Mouse (Mus musculus): ENCODE results near the gene Henmt1. TPM values are rescaled to one million over a fixed set of nuclear protein-coding genes. Genes with fewer than 3 reads are reported as not detected.

Henmt1 gene
- total RNA-seq, 2 experiments from 2014 or later = 1.9 to 3.1 TPM

DNA sequence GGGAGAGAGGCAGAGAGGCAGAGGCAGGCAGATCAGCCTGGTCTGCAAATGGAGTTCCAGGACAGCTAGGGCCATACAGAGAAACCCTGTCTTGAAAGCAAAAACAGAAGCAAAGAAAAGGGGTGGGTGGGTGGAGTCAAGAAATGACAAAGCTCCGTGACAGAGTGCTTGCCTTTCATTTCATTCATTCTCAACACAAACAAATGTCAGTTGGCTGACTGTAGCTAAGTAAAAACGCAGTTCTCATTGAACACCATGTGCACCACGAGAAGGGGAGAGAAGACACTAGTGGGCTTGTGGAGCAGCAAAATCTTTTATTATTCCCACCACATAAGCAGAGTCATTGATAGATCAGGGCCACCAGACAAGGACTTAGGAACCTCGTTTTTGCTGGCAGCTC lies 22.8 kb upstream of the Henmt1 start:
- H3K27ac ChIP-seq = no peak overlapping the region
- no peak for DNase-seq (ENCODE audit: low spot score in 2 of 2)
- no peak overlapping the region for H3K4me3 ChIP-seq
- TF ChIP-seq CTCF (conservative IDR thresholded peaks at IDR 0.05) = no peak

DNA sequence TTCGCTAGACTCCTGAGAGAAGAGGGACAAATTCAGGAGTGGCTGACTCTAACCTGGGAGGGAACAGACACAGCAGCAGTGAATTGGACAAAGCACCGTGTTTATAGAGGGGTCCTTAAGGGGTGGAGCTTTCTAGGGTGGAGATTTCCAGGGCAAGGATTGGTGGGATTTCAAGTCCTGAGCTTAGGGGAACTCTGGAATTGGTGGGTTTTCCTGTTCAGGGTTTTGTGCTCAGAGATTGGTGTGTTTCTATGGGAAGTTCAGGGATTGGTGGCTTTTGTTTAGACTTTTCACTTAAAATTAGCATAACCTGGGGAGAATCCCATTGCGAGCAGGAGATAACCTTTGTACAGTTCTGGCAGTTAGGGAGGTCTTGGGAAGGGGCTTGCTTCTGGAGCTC lies 21.7 kb upstream of the Henmt1 start:
- no peak for TF ChIP-seq CTCF (conservative IDR thresholded peaks at IDR 0.05)
- H3K27ac ChIP-seq = no peak overlapping the region

DNA sequence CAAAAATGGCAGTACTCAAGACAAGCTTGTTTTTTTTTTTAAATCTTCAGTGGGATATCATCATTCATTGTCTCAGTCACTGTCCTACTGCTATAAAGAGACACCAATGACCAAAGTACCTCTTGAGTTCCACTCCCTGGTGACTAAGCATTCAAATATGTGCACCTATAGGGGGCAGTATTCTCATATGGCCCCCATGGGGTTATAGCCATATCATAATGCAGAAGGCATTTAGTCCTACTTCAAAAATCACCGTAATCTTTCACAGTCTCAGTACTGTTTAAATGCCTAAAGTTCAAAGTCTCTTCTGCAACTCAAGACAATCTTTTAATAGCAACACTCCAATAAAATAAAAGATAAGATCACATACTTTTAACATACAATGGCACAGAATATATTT lies 20.8 kb upstream of the Henmt1 start:
- Histone ChIP-seq H3K27ac (no peak overlapping the region), H3K4me3 (no peak overlapping the region)
- TF ChIP-seq CTCF (conservative IDR thresholded peaks at IDR 0.05) = peak; percentile 47
- no peak for DNase-seq (ENCODE audit: low spot score in 2 of 2)

More for the DNA sequence above, 21.7 kb upstream of the Henmt1 start:
- DNase-seq (ENCODE audit: low spot score in 2 of 2) = no peak
- H3K4me3 ChIP-seq = no peak overlapping the region

DNA sequence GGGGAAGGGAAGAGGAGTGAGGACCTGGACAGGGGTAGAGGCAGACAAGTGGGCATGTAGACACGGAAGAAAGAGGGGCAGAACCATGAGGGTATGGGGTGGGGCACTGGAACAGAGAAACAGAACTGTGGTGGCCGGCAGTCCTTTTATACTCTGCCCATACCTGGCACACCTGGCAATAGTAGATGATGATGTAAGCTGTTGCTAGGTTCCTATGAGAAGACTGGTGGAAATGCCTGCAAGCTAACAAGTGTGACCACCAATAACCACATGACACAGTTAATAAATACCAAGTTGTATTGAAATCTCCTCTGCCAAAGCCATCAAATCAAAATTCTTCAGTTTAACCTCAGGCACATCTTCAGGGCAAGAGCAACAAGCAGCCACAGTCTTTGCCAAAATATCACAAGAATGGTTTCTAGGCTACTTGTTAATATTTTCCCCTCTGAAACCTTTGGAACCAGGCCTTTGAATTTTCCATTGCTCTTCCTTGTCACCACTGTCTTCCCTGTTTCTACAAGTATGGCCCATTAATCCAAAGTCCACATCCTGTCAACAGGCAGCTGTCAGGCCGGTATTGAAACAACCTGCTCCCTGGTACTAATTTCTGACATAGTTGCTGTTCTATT lies 19.1 kb upstream of the Henmt1 start:
- no peak for DNase-seq (ENCODE audit: low spot score in 2 of 2)
- no peak for TF ChIP-seq CTCF (conservative IDR thresholded peaks at IDR 0.05)
- Histone ChIP-seq H3K4me3 (no peak overlapping the region), H3K27ac (no peak overlapping the region)

DNA sequence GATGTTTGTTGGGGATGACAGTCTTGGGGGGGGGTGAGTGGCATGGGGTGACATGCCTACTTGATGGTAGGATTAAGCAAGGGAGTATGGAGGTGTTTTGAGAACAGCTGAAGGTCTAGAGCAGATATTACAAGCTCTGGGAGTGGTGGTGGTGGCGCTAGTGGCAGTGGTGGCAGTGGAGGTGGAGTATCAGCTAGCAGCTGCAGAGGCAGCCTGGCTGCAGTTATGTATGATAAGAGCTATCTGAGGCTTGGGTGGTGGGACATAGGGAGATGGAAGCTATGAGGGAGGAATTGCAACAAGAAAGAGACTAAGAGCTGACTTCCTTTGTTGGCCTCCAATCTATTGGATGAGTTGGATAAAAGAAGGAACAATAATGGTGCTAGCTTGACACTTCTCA lies 17.9 kb upstream of the Henmt1 start:
- no peak for DNase-seq (ENCODE audit: low spot score in 2 of 2)
- TF ChIP-seq CTCF (conservative IDR thresholded peaks at IDR 0.05) = no peak
- H3K27ac ChIP-seq = no peak overlapping the region
- no peak overlapping the region for H3K4me3 ChIP-seq

DNA sequence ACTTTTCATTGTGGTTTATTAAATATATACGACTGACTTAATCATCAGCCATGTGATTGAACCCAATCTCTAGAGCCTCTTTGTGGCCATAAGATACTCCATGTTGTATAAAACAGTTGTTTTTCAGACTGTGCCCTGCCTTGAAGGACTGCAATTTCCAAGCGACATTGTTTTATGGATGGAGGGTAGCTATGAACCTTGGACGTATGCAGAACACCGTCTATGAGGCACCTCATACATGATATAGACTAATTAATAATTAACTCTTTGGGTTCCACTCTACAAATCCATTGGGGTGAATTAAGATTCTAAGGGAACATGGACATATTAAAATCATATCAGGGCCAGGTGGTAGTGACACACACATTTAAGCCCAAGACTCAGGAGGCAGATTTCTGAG lies 14.0 kb upstream of the Henmt1 start:
- no peak overlapping the region for H3K4me3 ChIP-seq
- H3K27ac ChIP-seq = no peak overlapping the region
- DNase-seq (ENCODE audit: low spot score in 2 of 2) = no peak
- TF ChIP-seq CTCF (conservative IDR thresholded peaks at IDR 0.05) = no peak

DNA sequence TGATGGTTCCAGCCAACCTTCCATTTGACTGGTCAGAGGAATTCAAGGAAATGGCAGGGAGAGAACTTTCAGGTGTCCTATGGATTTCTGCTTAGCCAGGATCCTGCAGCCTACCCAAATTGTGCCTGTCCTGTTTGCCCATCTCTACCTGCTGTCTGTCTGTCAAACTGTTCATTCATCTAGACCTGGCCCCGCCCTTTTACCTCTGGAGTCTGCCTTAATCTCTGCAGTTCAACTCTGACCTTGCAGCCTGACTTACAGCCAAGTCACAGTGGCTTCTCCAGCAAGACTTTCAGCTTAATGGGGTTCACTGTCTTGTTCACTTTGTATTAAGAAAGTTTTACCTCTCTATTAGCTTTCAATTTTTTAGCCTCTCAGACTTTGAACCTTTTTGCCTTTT lies 13.4 kb upstream of the Henmt1 start:
- no peak for DNase-seq (ENCODE audit: low spot score in 2 of 2)
- no peak for TF ChIP-seq CTCF (conservative IDR thresholded peaks at IDR 0.05)
- no peak overlapping the region for H3K27ac ChIP-seq
- H3K4me3 ChIP-seq = no peak overlapping the region

DNA sequence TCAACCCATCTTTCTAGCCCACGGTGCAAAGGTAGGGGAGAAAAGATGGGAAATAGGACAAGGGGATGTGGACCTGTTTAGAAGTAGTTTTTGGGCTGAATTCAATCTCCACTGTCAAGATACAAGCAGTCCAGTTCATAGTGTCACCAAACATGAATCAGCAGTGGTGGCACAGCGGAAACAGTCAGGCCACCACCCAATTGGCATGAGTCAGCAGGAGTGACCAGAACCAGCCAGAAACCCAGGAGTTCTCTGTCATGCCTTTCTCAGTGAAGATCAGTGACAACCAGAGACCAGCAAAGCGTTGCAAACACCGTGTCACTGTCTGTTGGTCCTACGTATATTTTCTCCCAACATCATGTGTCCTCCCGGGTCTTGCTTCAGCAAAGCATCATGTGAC lies 6.1 kb upstream of the Henmt1 start:
- no peak overlapping the region for H3K4me3 ChIP-seq
- H3K27ac ChIP-seq = no peak overlapping the region
- no peak for TF ChIP-seq CTCF (conservative IDR thresholded peaks at IDR 0.05)
- DNase-seq (ENCODE audit: low spot score in 2 of 2) = no peak

DNA sequence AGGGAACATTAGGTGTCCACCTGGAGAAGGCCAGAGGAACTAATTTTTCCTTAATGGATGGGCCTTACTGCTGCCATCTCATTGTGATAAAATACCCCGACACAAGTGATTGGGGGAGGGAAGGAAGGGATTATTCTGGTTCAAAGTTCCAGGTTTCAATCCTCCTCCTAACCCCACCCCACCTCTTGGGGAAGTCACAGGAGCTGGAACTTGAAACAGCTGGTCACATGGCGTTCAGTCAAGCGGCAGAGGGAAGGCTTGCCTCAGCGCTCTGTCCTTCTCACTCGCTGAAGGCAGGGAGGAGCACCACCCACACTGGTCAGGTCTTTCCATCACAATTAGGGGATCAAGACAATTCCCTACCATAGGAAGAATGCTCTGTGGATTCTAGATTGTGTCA lies 982 bp upstream of the Henmt1 start:
- Histone ChIP-seq H3K27ac (no peak overlapping the region), H3K4me3 (no peak overlapping the region)
- no peak for DNase-seq (ENCODE audit: low spot score in 2 of 2)
- TF ChIP-seq CTCF (conservative IDR thresholded peaks at IDR 0.05) = no peak

DNA sequence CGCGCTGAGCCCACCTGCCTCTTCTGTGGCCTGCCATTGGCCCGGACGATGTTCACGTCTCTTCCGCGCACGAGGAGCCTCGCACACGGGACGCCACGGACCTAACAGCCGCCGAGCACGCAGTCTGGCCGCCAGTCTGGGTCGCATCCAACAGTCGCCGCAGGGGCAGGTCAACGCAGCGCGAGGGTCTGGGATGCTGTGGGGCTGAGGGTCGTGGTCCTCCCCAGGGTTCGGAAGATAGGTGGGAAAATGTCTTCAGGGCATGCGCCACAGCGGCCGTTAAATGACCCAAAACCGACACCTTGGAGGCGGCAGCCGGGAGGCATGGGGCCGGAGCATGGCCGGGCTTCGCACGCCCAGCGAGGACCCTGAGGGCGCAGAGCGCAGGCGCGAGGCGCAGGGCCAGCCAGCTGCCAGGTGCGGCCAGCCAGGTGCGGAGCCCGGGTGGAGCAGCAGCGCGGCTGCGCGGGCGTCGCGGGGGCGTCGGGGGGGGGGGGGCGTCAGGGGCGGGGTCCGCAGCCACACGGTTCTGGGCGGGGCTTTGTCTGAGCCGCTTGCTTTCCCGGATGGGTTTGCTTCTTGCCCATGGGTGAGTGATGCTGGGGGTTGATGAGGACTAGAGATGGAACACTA lies 444 bp downstream of the Henmt1 start, which contains the start of gene Gm9857:
TSS of gene Gm9857 (minus strand) at position 445 of the 633 bp plus-strand sequence.
- no peak for TF ChIP-seq CTCF (conservative IDR thresholded peaks at IDR 0.05)

DNA sequence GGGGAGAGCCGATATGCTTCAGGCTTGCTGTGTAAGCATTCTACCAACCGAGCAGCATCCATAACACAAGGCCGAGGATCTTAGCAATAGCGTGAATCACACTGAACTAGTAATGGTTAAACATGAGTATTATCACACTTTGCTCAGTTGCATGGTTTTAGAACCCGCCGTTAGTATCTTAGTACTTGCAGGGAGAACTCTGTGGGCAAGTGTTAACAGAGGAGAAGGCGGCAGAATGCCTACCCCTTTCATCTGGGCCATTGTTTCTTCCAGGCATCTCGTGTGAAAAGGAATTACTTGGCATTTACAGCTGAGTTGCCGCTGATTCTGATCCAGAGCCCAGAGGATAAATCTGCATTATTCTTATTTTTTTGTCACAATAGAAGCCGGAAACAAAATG lies 1.3 kb downstream of the Henmt1 start:
- no peak for TF ChIP-seq CTCF (conservative IDR thresholded peaks at IDR 0.05)
- no peak for DNase-seq (ENCODE audit: low spot score in 2 of 2)
- H3K4me3 ChIP-seq = no peak overlapping the region; the same call in 1 of the 2 replicates
- no peak overlapping the region for H3K27ac ChIP-seq

More for the DNA sequence above, 444 bp downstream of the Henmt1 start, which contains the start of gene Gm9857:
- Histone ChIP-seq H3K27ac (peak within 1 kb of the TSS; percentile 39; the same call in 1 of the 2 replicates), H3K4me3 (peak within 1 kb of the TSS; percentile 47)
- DNase-seq (ENCODE audit: low spot score in 2 of 2) = no peak

DNA sequence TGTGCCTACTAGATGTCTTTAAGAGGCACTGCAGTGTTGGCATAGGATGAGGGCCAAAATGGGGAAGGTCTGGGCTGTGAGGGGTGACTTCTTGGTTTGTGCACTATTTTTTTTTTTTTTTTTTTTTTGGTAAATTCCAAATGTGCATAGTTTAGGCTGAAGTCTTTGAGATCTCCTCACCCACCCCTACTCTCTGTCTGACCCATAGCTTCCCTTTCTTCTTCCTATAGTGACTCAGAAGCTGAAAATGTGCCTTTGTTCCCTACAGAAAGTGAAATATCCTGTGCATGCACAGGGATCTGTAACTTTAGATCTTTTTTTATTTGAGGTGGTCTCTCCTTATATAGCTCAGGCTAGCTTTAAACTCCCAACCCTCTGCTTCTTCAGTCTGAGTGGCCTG lies 18.3 kb downstream of the Henmt1 start:
- DNase-seq (ENCODE audit: low spot score in 2 of 2) = no peak
- H3K27ac ChIP-seq = no peak overlapping the region
- TF ChIP-seq CTCF (conservative IDR thresholded peaks at IDR 0.05) = no peak
- no peak overlapping the region for H3K4me3 ChIP-seq

DNA sequence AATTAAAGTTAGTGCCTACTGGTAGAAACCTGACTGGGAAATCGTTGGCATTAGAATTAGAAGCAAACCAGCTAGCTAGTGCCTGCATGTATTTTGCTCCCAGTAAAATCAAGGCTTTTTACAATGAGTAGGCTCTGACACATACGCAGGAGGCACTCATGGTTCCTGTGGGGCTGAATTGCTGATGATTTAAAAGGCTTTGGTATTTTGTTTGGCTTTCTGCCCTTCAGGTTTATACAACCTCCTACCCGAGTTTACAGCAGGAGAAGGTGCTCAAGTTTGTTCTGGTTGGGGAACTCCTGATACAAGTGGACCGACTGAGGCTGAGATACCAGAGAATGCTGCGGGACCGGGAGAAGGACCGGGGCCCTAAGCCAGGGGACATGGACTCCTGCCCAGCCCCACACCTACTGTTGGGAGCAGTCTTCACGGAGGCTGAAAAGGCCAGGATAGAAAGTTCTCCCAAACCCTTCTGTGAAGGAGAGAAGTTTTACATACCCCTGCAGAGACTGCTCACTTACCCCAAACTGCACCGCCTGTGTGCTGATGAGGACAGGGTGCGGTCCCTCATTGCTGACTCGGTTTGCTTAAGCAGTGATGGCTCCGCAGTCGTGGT lies 20.1 kb downstream of the Henmt1 start:
- no peak for DNase-seq (ENCODE audit: low spot score in 2 of 2)

DNA sequence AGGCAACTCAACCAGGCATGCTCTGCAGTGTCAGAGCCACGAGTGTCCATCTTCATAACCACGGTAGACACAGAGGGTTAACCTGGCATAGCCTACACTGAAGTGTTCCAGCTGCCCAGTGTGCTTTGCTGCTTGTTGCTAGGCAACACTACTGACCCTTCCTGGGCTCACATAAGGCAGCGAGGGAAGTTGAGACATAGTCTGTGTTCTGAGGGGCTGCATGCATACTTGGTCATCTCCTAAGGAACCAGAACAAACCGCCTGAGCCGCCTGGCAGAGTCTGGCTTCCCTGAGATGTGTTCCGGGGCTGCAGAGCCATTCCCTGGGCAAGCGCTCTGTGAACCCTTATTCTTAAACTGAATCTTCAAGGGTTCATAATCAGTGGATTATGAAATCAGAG lies 21.6 kb downstream of the Henmt1 start:
- TF ChIP-seq CTCF (conservative IDR thresholded peaks at IDR 0.05) = no peak
- H3K27ac ChIP-seq = peak overlapping the region; percentile 14; the same call in 1 of the 2 replicates
- no peak overlapping the region for H3K4me3 ChIP-seq
- DNase-seq (ENCODE audit: low spot score in 2 of 2) = no peak

More for the DNA sequence above, 20.1 kb downstream of the Henmt1 start:
- no peak for TF ChIP-seq CTCF (conservative IDR thresholded peaks at IDR 0.05)
- Histone ChIP-seq H3K27ac (no peak overlapping the region), H3K4me3 (no peak overlapping the region)

All from layer of hippocampus, adult 2 months (tissue).